Mouse (Mus musculus) CD4-positive, CD25-positive, alpha-beta regulatory T cell (primary cell): ENCODE results near the gene Ube2z. TPM values are rescaled to one million over a fixed set of nuclear protein-coding genes. Genes with fewer than 3 reads are reported as not detected.

Experiments
- polyA plus RNA-seq: library from polyadenylated mRNA; unstranded; fragments of 100-300 nt; shearing (Covaris generic); gene quantifications from one replicate; pipeline ENCODE4 v1.2.1, GENCODE M21; 2017

The Ube2z gene
- polyA plus RNA-seq, result 42.9 TPM

GRCm38 (mm10) chr11:96065215-96065911 is at the start of gene Ube2z:
TSS of gene Ube2z (minus strand) at chr11:96065388.

GRCm38 (mm10) chr11:96111751-96112150 is 46.6 kb upstream of the Ube2z start, which contains the start of gene Calcoco2:
TSS of gene Calcoco2 (minus strand) at chr11:96111964.

DNA sequence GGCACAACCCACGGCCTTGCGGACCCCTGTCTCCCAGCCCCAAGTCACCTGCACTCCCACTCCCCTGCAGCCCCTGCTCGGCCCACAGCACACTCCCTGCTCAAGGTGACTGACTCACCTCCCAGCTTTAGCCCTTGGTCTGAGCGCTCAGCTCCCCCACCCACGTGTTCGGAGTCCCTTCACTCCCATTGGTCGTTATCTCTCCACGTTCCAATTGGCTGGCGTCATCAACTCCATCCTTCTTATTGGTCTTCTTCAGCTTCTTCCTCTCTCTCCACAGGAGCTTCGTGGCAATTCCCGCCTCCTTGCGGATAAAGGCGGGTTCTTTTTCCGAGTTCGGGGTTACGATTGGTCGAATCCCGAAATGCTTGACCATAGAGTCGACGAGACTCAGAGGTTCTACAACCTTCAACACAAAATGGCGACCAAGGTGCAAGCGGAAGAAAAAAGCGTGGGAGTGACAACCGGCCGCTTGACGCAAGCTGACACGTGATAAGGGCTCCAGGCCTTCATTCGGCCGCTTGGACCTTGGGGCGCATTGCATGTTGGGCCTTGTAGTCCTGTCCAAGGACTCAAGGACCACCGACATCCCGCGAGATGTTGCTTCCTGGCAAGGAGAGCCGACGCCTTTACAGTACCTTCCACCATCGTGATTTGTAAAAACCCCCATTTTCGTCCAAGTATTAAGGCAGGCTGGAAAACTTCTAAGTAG is 10.5 kb upstream of the Ube2z start, which contains the start of gene Atp5g1:
Gene Atp5g1, minus strand, starts transcription at position 162 of the 712 bp plus-strand sequence.

GRCm38 (mm10) chr11:96034596-96035052 is 30.6 kb downstream of the Ube2z start, which contains the start of gene Snf8:
TSS of gene Snf8 (plus strand) at chr11:96034885.

GRCm38 (mm10) chr11:96005403-96006271 is 59.6 kb downstream of the Ube2z start, which contains the start of gene Igf2bp1:
TSS of gene Igf2bp1 (minus strand) at chr11:96005940.

Other genes with a start within 250 kb of the Ube2z start
- not detected for gene Phospho1, start 240.9 kb downstream of the Ube2z start, polyA plus RNA-seq
- 38.1 TPM for gene Gngt2, start 228.2 kb downstream of the Ube2z start, polyA plus RNA-seq
- gene Abi3, start 222.9 kb downstream of the Ube2z start, polyA plus RNA-seq, result 74.8 TPM
- gene B4galnt2, start 150.5 kb downstream of the Ube2z start, polyA plus RNA-seq, result 0.10 TPM
- gene Igf2bp1, start 59.4 kb downstream of the Ube2z start, polyA plus RNA-seq, result 0.08 TPM
- not detected for gene Gip, start 40.8 kb downstream of the Ube2z start, polyA plus RNA-seq
- gene Snf8, start 30.5 kb downstream of the Ube2z start, polyA plus RNA-seq, result 85.6 TPM
- 364 TPM for gene Atp5g1, start 10.3 kb upstream of the Ube2z start, polyA plus RNA-seq
- gene Calcoco2, start 46.6 kb upstream of the Ube2z start, polyA plus RNA-seq, result not detected
- gene Ttll6, start 68.4 kb upstream of the Ube2z start, polyA plus RNA-seq, result not detected
- not detected for gene Hoxb13, start 128.9 kb upstream of the Ube2z start, polyA plus RNA-seq
- gene Hoxb9, start 206.1 kb upstream of the Ube2z start, polyA plus RNA-seq, result not detected
- gene Hoxb8, start 216.5 kb upstream of the Ube2z start, polyA plus RNA-seq, result not detected
- gene Hoxb7, start 221.2 kb upstream of the Ube2z start, polyA plus RNA-seq, result not detected
- not detected for gene Hoxb6, start 227.1 kb upstream of the Ube2z start, polyA plus RNA-seq
- gene Hoxb5, start 237.9 kb upstream of the Ube2z start, polyA plus RNA-seq, result 0.10 TPM